Mouse (Mus musculus) gastrocnemius, postnatal 14 days (tissue): Measurements from ENCODE around the gene Prkcb. TPM values are rescaled to one million over a fixed set of nuclear protein-coding genes. Genes with fewer than 3 reads are reported as not detected.

ENCODE experiments used
- total RNA-seq, 2 experiments: library from RNA; stranded (reverse); gene quantifications; 2 replicates each; pipeline ENCODE4 v1.2.3; 2021

Prkcb gene
- total RNA-seq, 2 experiments from 2014 or later, result 0.91 to 0.98 TPM

Other genes starting within 250 kb of the Prkcb start
- gene Ubfd1, start 221.6 kb upstream of the Prkcb start, total RNA-seq, result 10 to 100 TPM; 25.5 to 25.7 TPM
- 1 to 10 TPM; 8.3 to 9.6 TPM for gene Ears2, start 221.5 kb upstream of the Prkcb start, total RNA-seq
- 100 to 1,000 TPM; 675 to 794 TPM for gene Ndufab1, start 186.9 kb upstream of the Prkcb start, total RNA-seq
- under 1 TPM; 0.45 to 0.58 TPM for gene Palb2, start 155.8 kb upstream of the Prkcb start, total RNA-seq
- 10 to 100 TPM; 25.8 to 26.2 TPM for gene Dctn5, start 155.7 kb upstream of the Prkcb start, total RNA-seq
- 1 to 10 TPM; 3.0 to 4.2 TPM for gene Plk1, start 129.3 kb upstream of the Prkcb start, total RNA-seq
- not detected for gene Ern2, start 102.5 kb upstream of the Prkcb start, total RNA-seq
- gene Chp2, start 69.3 kb upstream of the Prkcb start, total RNA-seq, result 1 to 10 TPM; 4.6 to 4.8 TPM